Mouse (Mus musculus) MEL (cell line): Measurements from ENCODE around the gene Fbxo9.

Experiments
- CHD2 ChIP-seq: IDR thresholded peaks from 2 replicates; pipeline ENCODE4 v1.6.1; 2011; ENCODE audit warnings: low read length, improper control_type of control experiment
- CTCF ChIP-seq, 3 experiments: IDR thresholded peaks in 2 of 3; conservative IDR thresholded peaks in 1 of 3; 2 replicates each; pipeline ENCODE4 v1.5.1; 2011 to 2012; ENCODE audit warnings: low read length in 3 of 3, low read depth in 2 of 3, mild to moderate bottlenecking in 2 of 3, improper control_type of control experiment in 1 of 3, inconsistent platforms in 1 of 3, mixed read lengths in 1 of 3, moderate library complexity in 1 of 3; ENCODE audit not compliant: control insufficient read depth in 1 of 3, insufficient read depth in 1 of 3, poor library complexity in 1 of 3, severe bottlenecking in 1 of 3
- GABPA ChIP-seq: IDR thresholded peaks from 2 replicates; pipeline ENCODE4 v1.6.1; 2012; ENCODE audit warnings: low read depth, mild to moderate bottlenecking, inconsistent platforms, low read length, improper control_type of control experiment, moderate library complexity
- GATA1 ChIP-seq: IDR thresholded peaks from 2 replicates; pipeline ENCODE4 v1.6.1; 2011; ENCODE audit warnings: low read depth, low read length, improper control_type of control experiment
- MAFK ChIP-seq: IDR thresholded peaks from 2 replicates; pipeline ENCODE4 v1.6.1; 2011; ENCODE audit warnings: low read depth, mild to moderate bottlenecking, low read length, improper control_type of control experiment, borderline replicate concordance
- MAZ ChIP-seq: IDR thresholded peaks from 2 replicates; pipeline ENCODE4 v1.6.1; 2012; ENCODE audit warnings: low read depth, mild to moderate bottlenecking, inconsistent platforms, low read length, improper control_type of control experiment
- POLR2A ChIP-seq, 2 experiments: IDR thresholded peaks; 2 replicates each; pipeline ENCODE4 v1.6.1; 2011 to 2012; ENCODE audit warnings: low read length in 2 of 2, mild to moderate bottlenecking in 2 of 2, control low read depth in 1 of 2, improper control_type of control experiment in 1 of 2, low read depth in 1 of 2, moderate library complexity in 1 of 2; ENCODE audit not compliant: control insufficient read depth in 1 of 2, insufficient read depth in 1 of 2, poor library complexity in 1 of 2
- SIN3A ChIP-seq: IDR thresholded peaks from 2 replicates; pipeline ENCODE4 v1.6.1; 2012; ENCODE audit warnings: low read length, improper control_type of control experiment, inconsistent platforms
- USF1 ChIP-seq: IDR thresholded peaks from 2 replicates; pipeline ENCODE4 v1.6.1; 2014; ENCODE audit warnings: low read depth, mild to moderate bottlenecking, inconsistent platforms, low read length, improper control_type of control experiment, moderate library complexity
- ZKSCAN1 ChIP-seq: IDR thresholded peaks from 2 replicates; pipeline ENCODE4 v1.6.1; 2012; ENCODE audit warnings: low read depth, mild to moderate bottlenecking, inconsistent platforms, low read length, improper control_type of control experiment, moderate library complexity

GRCm38 (mm10) chr9:78051677-78052076, 57.2 kb downstream of the Fbxo9 start, which contains the start of gene Gcm1:
- TF ChIP-seq CTCF (IDR thresholded peaks at IDR 0.05 in 2 of 3, conservative IDR thresholded peaks at IDR 0.05 in 1 of 3; ENCODE audit: control insufficient read depth in 1 of 3, insufficient read depth in 1 of 3, low read depth in 2 of 3, low read length in 3 of 3, poor library complexity in 1 of 3, severe bottlenecking in 1 of 3) (no peak), ZKSCAN1 (no peak), CHD2 (no peak), SIN3A (no peak), MAZ (no peak), USF1 (no peak), GATA1 (no peak), MAFK (no peak), POLR2A (IDR thresholded peaks at IDR 0.05; ENCODE audit: control insufficient read depth in 1 of 2, insufficient read depth in 1 of 2, low read depth in 1 of 2, low read length in 2 of 2, poor library complexity in 1 of 2) (no peak), GABPA (no peak)
